Mouse (Mus musculus) heart, embryonic 15.5 days (tissue): ENCODE measurements at regions not wholly inside any gene's neighbourhood (a gene's known extent, or its start where the extent isn't known, plus 50 kb on each side); places are given as distances from the start of the nearest gene placed in this dataset.
A peak's percentile ranks its signal among the peaks of the same experiment; 100 is the strongest.

ENCODE experiments used
- ATAC-seq: fragments of 200-750 bp; cut with Nextera tagmentation; replicated peaks from 2 replicates; pipeline ENCODE4 v1.8.0; 2017; ENCODE audit warnings: low read depth, moderate TSS enrichment; ENCODE audit not compliant: insufficient number of reproducible peaks, insufficient read depth, low FRiP score
- H3K27ac ChIP-seq: fragments of 300-500 bp; sonication (generic); 2 replicates; pipeline ENCODE4 v1.5.1; 2015; ENCODE audit warnings: mild to moderate bottlenecking, inconsistent platforms
- H3K27me3 ChIP-seq: fragments of 300-500 bp; sonication (generic); 2 replicates; pipeline ENCODE4 v1.6.1; 2015; ENCODE audit warnings: inconsistent platforms
- H3K36me3 ChIP-seq: fragments of 300-500 bp; sonication (generic); 2 replicates; pipeline ENCODE4 v1.6.1; 2015; ENCODE audit warnings: mild to moderate bottlenecking, inconsistent platforms
- H3K4me1 ChIP-seq: fragments of 300-500 bp; sonication (generic); replicated peaks from 2 replicates; pipeline ENCODE4 v1.6.1; 2015; ENCODE audit warnings: inconsistent platforms
- H3K4me2 ChIP-seq: fragments of 300-500 bp; sonication (generic); 2 replicates; pipeline ENCODE4 v1.6.1; 2015; ENCODE audit warnings: inconsistent platforms, mild to moderate bottlenecking, moderate library complexity
- H3K4me3 ChIP-seq: fragments of 300-500 bp; sonication (generic); 2 replicates; pipeline ENCODE4 v1.5.1; 2015; ENCODE audit warnings: mild to moderate bottlenecking, inconsistent platforms
- H3K9ac ChIP-seq: fragments of 300-500 bp; sonication (generic); 2 replicates; pipeline ENCODE4 v1.6.1; 2015; ENCODE audit warnings: mild to moderate bottlenecking, inconsistent platforms
- H3K9me3 ChIP-seq: fragments of 300-500 bp; sonication (generic); replicated peaks from 2 replicates; pipeline ENCODE4 v1.6.1; 2016; ENCODE audit warnings: inconsistent platforms
- WGBS: fragments of 180-500 bp; shearing (Covaris S2); methylation state at CpG from one replicate; pipeline ENCODE4 v1.1.7; 2015; ENCODE audit warnings: mixed read lengths; 5-methylcytosine and 5-hydroxymethylcytosine counted together

DNA sequence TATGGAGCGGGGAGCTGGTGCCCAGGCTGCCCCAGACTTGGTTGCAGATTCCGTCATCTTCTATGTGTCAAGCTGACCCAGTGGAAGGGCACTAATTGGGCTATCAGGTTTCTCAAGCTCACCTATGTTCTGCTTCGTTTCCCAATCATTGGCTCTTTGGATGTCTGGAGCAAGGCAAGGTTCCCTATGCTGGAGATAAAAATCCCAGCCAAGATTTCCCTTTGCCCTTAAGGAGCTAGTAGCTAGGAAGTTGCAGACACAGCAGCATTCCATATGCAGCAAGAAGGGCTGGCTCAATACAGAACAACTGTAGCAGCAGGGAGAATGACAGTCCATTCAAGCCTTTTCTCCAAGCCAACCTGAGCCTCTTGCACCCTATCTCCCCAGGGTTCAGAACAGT, 159.2 kb upstream of the Zfp706 start:
- Histone ChIP-seq H3K36me3 (no peaks in the 10 kb centered on the region), H3K9ac (no peak overlapping the region), H3K4me3 (no peak overlapping the region), H3K27me3 (0 out of 2 replicates have a peak, but pooled peaks cover 3% of the 10 kb centered on the region), H3K4me1 (peaks cover 10% of the 10 kb centered on the region; the same call in 1 of the 2 replicates), H3K4me2 (peak overlapping the region; percentile 55; the same call in 1 of the 2 replicates), H3K9me3 (0 out of 2 replicates have a peak, but pooled peaks cover 3% of the 10 kb centered on the region), H3K27ac (no peak overlapping the region)
- WGBS: 77% methylated on average over 3 of the region's 3 CpGs
- ATAC-seq: no peak

DNA sequence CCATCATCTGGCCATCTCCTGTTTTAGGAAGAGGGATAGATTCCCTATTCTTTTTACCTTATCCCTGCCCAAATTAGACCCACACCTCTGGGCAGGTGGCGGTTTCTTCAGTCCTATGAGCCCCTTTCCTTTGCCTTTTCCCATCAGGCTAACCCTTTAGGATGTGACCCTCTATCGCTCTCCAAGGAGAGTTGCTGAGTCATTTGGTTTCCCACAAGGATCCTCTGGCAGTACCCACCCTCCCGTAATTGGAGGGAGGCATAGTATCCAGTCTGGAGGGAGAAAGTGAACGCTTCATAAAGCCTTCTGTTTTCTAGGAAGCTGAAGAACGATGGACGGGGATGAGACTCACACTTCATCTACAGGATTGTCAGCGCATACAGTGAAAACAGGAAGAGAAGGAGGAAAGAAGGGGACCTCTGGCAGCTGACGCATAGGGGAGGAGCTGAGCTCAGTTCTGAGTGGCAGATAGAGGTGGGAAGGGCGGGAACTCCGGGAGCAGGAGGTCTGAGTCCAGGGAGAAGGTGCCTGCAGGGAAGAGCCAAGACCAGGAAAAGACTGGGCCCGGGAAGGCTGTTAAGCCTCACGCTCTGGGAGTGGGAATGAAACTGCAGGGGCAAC, 158.4 kb upstream of the Zfp706 start:
- 0 out of 2 replicates have a peak, but pooled peaks cover 3% of the 10 kb centered on the region for H3K9me3 ChIP-seq
- H3K27me3 ChIP-seq: 0 out of 2 replicates have a peak, but pooled peaks cover 3% of the 10 kb centered on the region
- peaks cover 10% of the 10 kb centered on the region; the same call in 1 of the 2 replicates for H3K4me1 ChIP-seq
- H3K27ac ChIP-seq: no peak overlapping the region
- no peak for ATAC-seq
- 12% methylated on average over 12 of the region's 12 CpGs for WGBS
- H3K9ac ChIP-seq: no peak overlapping the region
- H3K4me3 ChIP-seq: peak overlapping the region; percentile 16
- no peaks in the 10 kb centered on the region for H3K36me3 ChIP-seq
- H3K4me2 ChIP-seq: peak overlapping the region; percentile 55

DNA sequence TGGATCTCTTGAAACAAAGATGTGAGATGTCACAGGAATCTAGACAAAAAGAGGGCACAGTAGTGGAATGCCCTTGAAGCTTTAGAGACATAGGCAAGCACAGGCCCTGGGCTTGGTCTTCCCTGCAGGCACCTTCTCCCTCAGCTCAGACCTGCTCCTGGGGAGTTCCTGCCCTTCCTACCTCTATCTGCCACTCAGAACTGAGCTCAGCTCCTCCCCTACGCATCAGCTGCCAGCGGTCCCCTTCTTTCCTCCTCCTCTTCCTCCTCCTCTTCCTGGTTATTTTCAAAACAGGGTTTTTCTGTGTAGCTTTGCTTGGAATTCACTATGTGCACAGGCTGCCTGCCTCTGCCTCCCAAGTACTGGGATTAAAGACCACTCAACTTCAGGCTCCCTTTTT, 157.6 kb upstream of the Zfp706 start:
- WGBS: 51% methylated on average over 2 of the region's 2 CpGs
- no peak overlapping the region for H3K27ac ChIP-seq
- ATAC-seq: no peak
- H3K9me3 ChIP-seq: 0 out of 2 replicates have a peak, but pooled peaks cover 3% of the 10 kb centered on the region
- no peak overlapping the region for H3K4me3 ChIP-seq
- H3K36me3 ChIP-seq: no peaks in the 10 kb centered on the region
- H3K9ac ChIP-seq: no peak overlapping the region
- H3K4me2 ChIP-seq: no peak overlapping the region
- H3K4me1 ChIP-seq: peaks cover 10% of the 10 kb centered on the region; the same call in 1 of the 2 replicates
- 0 out of 2 replicates have a peak, but pooled peaks cover 3% of the 10 kb centered on the region for H3K27me3 ChIP-seq

DNA sequence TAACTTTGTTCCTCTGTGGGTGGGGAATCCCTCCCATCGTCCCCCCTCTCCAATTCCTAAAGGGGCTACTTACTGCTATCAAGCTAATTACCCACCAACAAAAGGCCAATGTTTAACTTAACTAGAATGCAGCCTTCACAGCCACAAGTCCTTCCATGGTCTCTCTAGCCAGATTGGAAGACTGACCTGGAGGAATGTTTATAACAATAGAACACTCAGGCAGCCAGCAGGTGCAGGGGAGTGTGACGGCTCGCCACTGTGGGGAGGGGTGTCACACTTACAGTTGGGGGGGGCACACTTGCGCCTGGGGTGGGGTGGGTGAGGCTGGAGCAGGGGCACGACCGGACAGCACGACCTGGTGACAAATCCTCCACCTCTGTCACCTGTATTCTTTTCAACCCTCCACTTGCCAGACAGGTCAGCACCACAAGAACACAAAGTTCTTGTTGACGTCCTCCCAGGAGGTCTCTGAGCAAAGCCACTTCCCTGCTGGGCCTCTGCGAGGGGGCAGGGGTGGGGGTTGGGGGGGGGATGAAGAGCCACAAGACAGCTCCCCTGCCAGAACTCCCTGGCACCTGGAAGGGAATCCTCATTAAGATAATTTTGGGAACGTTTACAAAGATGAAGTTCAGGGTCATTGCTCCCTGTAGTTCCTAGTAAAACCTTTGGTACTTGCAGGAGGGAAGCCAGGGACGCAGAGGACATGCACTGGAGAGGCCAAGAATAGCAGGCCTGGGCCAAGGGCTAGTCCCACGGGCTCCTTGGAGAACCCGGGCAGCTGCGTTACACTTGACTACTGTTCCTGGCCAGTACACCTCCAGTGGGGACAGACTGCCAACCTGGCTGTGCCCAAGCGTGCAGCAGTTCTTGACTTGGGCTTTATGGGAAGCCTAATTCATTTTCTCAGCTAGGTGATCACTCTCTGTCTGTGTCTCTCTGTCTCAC, 156.9 kb upstream of the Zfp706 start:
- H3K4me3 ChIP-seq: no peak overlapping the region
- no peaks in the 10 kb centered on the region for H3K36me3 ChIP-seq
- H3K9me3 ChIP-seq: 0 out of 2 replicates have a peak, but pooled peaks cover 3% of the 10 kb centered on the region
- 0 out of 2 replicates have a peak, but pooled peaks cover 3% of the 10 kb centered on the region for H3K27me3 ChIP-seq
- H3K9ac ChIP-seq: no peak overlapping the region
- no peak overlapping the region for H3K4me2 ChIP-seq
- H3K27ac ChIP-seq: no peak overlapping the region
- WGBS: 39% methylated on average over 15 of the region's 15 CpGs
- peaks cover 10% of the 10 kb centered on the region for H3K4me1 ChIP-seq
- no peak for ATAC-seq

DNA sequence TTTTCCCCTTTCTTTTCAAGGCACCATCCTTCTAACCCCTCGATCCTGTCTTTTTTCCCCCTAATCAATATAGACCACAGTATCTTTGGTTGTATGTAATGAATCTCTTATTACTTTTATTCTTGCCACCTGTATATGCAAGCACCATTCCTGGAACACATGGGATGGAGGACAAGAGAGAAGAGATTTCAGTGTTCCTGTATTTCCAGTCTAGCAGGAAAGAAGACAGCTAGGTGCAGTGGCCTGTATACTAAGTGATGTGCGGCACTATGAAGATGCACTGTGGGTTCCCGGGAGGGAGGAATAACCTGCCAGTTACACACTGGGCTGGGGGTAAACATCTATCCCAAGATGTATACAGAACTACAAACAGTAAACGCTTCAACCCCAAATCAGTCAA, 152.4 kb upstream of the Zfp706 start:
- Histone ChIP-seq H3K4me3 (no peak overlapping the region), H3K27ac (no peak overlapping the region), H3K9me3 (0 out of 2 replicates have a peak, but pooled peaks cover 3% of the 10 kb centered on the region), H3K4me1 (peaks cover 4% of the 10 kb centered on the region), H3K4me2 (no peak overlapping the region), H3K9ac (no peak overlapping the region), H3K27me3 (no peaks in the 10 kb centered on the region), H3K36me3 (no peaks in the 10 kb centered on the region)
- WGBS: 67% methylated on average over 4 of the region's 4 CpGs
- no peak for ATAC-seq

DNA sequence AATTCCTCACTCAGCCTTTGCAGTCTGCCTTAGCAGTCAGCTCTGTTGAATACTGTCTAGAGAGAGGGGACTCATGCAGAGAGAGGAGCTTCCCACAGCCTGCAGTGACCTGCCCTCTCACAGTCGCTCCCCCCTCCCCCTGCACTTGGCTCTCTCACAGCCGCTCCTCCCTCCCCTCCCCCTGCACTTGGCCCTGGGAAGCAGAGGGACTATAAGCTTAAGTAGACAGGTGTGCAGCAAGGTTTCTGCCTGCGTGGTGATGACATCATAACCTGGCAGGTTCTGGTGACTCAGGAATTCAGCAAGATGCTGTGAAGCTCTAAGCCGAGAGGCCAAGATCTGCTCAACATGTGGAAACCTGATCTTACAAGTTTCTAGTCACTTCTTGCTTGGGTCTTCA, 151.8 kb upstream of the Zfp706 start:
- WGBS: 14% methylated on average over 4 of the region's 4 CpGs

DNA sequence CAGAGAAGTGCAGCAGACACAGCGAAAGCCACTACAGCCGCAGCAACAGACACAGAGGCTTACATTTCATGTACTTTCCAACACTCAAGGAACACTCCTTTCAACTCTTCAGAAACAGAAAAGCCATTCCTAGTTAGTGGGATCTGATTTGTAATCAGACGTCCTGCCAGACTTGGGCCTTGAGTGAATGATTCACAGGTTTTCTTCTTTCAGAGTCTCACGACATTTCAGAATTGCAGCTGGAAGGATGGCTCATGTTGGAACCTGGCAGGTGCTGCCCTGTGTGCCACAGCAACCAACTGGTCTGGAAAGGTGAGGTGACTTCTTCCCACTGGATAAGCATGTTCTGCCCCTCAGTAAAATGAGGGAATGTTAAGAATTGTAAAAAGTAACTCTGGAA, 149.8 kb upstream of the Zfp706 start:
- H3K27me3 ChIP-seq: no peaks in the 10 kb centered on the region
- no peaks in the 10 kb centered on the region for H3K36me3 ChIP-seq
- H3K9ac ChIP-seq: no peak overlapping the region
- no peak for ATAC-seq
- no peaks in the 10 kb centered on the region for H3K9me3 ChIP-seq
- 55% methylated on average over 4 of the region's 4 CpGs for WGBS
- peaks cover 4% of the 10 kb centered on the region for H3K4me1 ChIP-seq
- no peak overlapping the region for H3K27ac ChIP-seq
- no peak overlapping the region for H3K4me2 ChIP-seq
- no peak overlapping the region for H3K4me3 ChIP-seq

More for the DNA sequence above, 151.8 kb upstream of the Zfp706 start:
- no peaks in the 10 kb centered on the region for H3K36me3 ChIP-seq
- H3K4me2 ChIP-seq: no peak overlapping the region
- H3K9ac ChIP-seq: no peak overlapping the region
- no peak overlapping the region for H3K4me3 ChIP-seq
- peaks cover 4% of the 10 kb centered on the region for H3K4me1 ChIP-seq
- H3K27me3 ChIP-seq: no peaks in the 10 kb centered on the region
- 0 out of 2 replicates have a peak, but pooled peaks cover 3% of the 10 kb centered on the region for H3K9me3 ChIP-seq
- H3K27ac ChIP-seq: no peak overlapping the region
- ATAC-seq: no peak

DNA sequence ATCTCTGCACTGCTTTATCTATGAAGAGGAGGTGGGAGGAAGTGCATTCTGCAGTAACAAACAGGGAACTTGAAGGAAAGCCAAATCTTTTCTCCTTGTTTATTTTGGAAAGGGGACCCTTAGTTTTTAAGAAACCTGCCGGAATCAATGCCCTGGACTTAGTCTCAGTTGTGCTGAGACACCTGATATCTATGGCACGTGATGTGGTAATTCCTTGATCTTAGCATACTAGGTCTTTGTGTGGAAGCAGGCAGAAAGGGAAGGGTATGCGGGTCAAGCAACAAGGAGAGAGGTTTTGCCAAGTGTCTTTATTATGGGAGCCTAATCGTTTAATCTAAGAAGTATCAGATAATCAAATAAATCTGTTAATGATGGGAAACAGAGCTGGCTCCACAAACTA, 147.4 kb upstream of the Zfp706 start:
- Histone ChIP-seq H3K4me1 (peaks cover 4% of the 10 kb centered on the region), H3K36me3 (no peaks in the 10 kb centered on the region), H3K27ac (no peak overlapping the region), H3K27me3 (no peaks in the 10 kb centered on the region), H3K9ac (no peak overlapping the region), H3K9me3 (no peaks in the 10 kb centered on the region), H3K4me3 (no peak overlapping the region), H3K4me2 (no peak overlapping the region)
- ATAC-seq: no peak
- 76% methylated on average over 4 of the region's 4 CpGs for WGBS

DNA sequence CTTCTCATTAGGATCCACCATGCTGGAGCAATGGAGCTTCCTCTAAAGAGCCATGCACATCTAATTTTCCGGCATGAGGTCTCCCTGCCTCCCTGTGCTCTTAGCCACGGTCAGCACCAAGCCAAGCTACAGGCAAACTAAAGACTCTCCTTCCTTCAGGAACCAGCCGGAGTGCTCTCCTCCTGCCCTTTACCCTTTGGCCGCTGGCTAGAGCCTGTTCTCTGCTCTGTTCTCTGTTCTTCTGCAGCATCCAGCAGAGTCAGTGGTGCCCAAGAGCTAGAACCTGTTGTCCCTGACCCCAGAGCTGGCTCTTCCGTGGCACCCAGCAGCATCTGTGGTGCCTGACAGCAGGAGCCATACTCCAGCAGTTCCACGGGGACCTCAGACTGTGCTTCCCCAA, 145.6 kb upstream of the Zfp706 start:
- ATAC-seq: no peak
- H3K9ac ChIP-seq: no peak overlapping the region
- WGBS: 81% methylated on average over 6 of the region's 6 CpGs
- H3K27me3 ChIP-seq: no peaks in the 10 kb centered on the region
- no peak overlapping the region for H3K4me2 ChIP-seq
- H3K27ac ChIP-seq: no peak overlapping the region
- no peaks in the 10 kb centered on the region for H3K4me1 ChIP-seq
- no peaks in the 10 kb centered on the region for H3K9me3 ChIP-seq
- no peak overlapping the region for H3K4me3 ChIP-seq
- no peaks in the 10 kb centered on the region for H3K36me3 ChIP-seq

DNA sequence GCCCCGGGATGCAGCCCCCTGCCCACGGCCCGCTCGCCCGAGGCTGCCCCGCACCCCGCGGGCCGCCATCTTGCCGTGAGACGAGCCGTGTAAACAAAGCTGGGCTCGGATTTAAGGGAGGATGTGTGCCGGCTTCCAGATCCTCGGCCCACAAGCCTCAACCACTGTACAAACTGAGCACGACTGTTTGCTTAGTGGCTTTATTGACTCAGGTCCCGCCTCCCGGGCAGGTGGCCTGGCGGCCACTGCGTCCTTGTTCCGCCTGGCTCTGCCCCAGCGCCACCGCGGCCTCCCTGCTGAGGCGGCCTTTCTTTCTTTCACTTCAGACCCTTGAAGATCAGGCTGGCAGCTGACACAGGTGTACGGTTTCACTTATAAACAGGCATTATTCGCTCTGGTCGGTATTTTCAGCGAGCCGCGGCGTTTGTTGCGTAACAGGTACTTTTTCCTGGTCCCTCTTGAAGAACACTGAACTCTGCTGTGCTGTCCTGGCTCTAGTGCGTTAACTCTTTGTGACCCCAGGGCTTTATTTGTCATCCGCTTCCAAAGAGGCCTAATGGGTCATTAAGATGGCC, 128.1 kb upstream of the Zfp706 start:
- ATAC-seq: peak; percentile 54
- Histone ChIP-seq H3K4me3 (peak overlapping the region; percentile 62), H3K9me3 (no peaks in the 10 kb centered on the region), H3K36me3 (no peaks in the 10 kb centered on the region), H3K4me2 (peak overlapping the region; percentile 83), H3K27ac (peak overlapping the region; percentile 74), H3K4me1 (0 out of 2 replicates have a peak, but pooled peaks cover 3% of the 10 kb centered on the region), H3K9ac (peak overlapping the region; percentile 74), H3K27me3 (no peaks in the 10 kb centered on the region)
- 3% methylated on average over 35 of the region's 35 CpGs for WGBS
